Mouse (Mus musculus): ENCODE results near the gene Hmcn2. TPM values are rescaled to one million over a fixed set of nuclear protein-coding genes. Genes with fewer than 3 reads are reported as not detected.

The Hmcn2 gene
- total RNA-seq, 2 experiments from 2014 or later = 0.54 TPM

GRCm38 (mm10) chr2:31374415-31374814 lies 60.2 kb downstream of the Hmcn2 start:
- intact Hi-C loops (cut with DNase I) = loop anchor here (5.0 kb wide), 1 partner anchor 47 kb away; no protein-coding TSS in a partner anchor
- DNase-seq (ENCODE audit: low spot score in 2 of 2) = peak in 1 of 2 experiments; percentile 8

DNA sequence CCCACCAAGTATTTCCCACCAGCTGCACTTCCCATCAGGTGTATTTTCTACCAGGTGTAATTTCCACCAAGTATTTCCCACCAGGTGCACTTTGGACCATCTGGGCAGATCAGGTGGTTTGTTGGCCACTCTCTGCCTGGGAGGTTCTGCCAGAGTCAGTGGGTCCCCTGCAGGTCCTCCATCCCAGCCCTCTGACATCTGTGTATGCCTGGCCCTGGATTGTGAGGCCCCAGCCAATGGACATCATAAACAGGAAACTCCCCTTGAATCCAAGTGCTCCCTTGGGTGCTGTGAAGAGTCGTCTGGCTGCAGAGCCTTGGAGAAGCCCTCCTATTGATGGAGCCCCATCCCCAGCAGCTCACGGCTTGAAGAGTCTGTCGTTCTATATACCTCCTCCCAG lies 61.8 kb downstream of the Hmcn2 start:
- intact Hi-C loops (cut with DNase I) = no loop called here
- DNase-seq (ENCODE audit: low spot score in 2 of 2) = no peak

DNA sequence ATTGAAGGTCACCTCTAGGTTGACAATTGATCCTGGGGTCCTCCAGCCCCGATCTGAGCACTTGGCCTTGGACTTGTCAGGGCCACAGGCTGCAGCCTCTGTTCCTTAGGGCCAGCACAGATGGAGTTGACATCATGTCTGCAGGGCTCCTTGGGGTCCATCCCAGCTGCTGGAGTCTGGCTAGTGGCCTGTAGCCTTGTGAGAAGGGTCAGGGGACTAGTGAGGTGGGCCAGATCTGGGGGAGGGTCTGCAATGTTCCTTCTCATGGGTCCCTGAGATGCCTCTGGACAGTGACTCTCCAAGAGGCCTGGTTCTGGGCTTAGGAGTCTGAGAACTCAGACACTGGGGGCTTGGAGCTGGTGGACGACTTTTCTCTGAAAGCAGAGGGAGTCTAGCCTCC lies 63.3 kb downstream of the Hmcn2 start:
- DNase-seq (ENCODE audit: low spot score in 2 of 2) = no peak
- intact Hi-C loops (cut with DNase I) = no loop called here

DNA sequence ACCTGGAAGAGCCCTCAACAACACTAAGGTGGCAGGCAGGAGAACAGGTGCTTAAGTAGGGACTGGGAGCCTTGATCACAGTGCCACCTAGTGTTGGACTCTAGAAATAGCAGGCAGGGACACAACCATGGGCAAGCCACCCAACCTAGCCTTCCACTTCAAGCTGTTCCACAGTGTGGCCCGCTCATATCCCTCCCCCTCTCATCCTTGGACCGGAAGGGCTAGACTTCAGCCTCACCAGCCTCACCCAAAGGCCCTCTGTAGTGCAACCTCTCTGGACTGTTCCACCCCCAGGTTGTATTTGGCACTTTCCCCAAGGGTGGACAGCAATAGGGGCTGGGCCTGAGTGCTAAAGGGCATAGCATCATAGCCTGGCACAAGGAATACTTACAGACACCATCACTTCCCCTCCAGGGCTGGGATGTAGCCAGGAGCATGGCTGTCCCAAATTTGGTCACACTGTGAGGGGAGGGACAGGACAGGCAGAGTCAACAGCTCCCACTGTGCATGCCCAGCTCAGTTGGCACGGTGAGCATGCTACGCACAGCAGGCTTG lies 67.2 kb downstream of the Hmcn2 start:
- DNase-seq (ENCODE audit: low spot score in 2 of 2) = peak; percentile 40 to 45
- intact Hi-C loops (cut with DNase I) = loop anchor here (5.0 kb wide), 2 partner anchors 69 to 189 kb away; partner anchors contain the start of gene Hmcn2

DNA sequence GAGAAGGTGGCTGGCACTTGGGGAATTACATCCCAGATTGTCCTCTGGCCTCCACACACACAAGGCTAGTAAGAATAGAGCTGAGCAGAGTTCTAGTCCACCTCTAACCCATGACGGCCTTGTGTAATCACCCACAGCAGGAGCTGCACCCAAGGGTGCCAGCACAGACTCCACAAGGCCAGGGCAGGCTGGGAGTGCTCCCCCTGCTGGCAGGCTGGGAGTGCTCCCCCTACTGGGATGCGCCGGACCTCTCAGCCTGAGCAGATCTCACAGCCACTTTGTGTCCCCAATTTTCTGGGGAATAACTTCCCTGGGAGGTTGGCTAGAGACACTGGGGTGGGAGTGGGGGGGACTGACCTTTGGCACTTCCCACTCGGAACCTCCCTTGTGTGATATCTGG lies 68.7 kb downstream of the Hmcn2 start:
- intact Hi-C loops (cut with DNase I) = loop anchor here (5.0 kb wide), 2 partner anchors 71 to 191 kb away; partner anchors contain the start of gene Hmcn2
- DNase-seq (ENCODE audit: low spot score in 2 of 2) = peak in 1 of 2 experiments; percentile 22

- no peak for DNase-seq (ENCODE audit: low spot score in 2 of 2)
- intact Hi-C loops (cut with DNase I) = no loop called here
Observed at GRCm38 (mm10) chr2:31416968-31417367, 102.8 kb downstream of the Hmcn2 start.

- intact Hi-C loops (cut with DNase I) = no loop called here
- no peak for DNase-seq (ENCODE audit: low spot score in 2 of 2)
Observed at GRCm38 (mm10) chr2:31418021-31418420, 103.8 kb downstream of the Hmcn2 start.

DNA sequence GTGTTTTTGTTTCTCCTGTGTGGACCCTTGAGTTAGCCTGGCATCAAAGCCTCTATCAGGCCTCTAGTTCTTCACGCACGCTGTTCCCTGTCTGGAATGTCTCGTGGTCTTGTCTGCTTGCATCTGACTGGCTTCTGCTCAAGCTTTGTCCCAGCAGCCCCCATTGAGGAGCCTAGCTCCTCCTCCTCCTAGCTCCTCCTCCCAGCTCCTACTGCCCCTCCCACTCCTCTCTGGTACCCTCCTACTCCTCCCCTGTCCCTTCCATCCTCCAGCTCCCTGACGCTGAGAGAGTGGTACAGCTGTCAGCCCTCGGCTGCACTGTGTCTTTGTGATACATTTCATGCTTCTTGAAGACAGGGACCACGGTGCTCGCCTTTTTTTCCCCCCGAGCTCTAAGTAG lies 104.4 kb downstream of the Hmcn2 start:
- intact Hi-C loops (cut with DNase I) = no loop called here
- no peak for DNase-seq (ENCODE audit: low spot score in 2 of 2)

- DNase-seq (ENCODE audit: low spot score in 2 of 2) = no peak
- intact Hi-C loops (cut with DNase I) = no loop called here
Observed at GRCm38 (mm10) chr2:31420914-31421313, 106.7 kb downstream of the Hmcn2 start.

DNA sequence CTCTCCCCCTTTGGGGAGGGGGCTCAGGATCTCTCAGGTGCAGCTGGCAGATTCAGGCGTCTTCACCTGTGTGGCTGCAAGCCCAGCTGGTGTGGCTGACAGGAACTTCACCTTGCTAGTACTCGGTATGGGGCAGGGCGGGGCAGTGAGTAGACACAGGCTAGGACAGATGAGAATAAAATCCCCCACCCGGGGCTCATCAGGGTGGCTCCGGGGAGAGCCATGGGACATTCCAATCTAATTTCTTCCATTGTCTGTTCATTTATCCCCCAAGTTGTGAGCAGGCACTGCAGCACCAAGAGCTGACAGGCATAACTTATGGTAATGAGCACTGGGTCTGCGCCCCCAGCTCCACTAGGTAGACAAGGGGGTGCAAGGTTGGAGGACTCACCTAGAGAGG lies 108.4 kb downstream of the Hmcn2 start:
- intact Hi-C loops (cut with DNase I) = no loop called here
- no peak for DNase-seq (ENCODE audit: low spot score in 2 of 2)

- intact Hi-C loops (cut with DNase I) = no loop called here
- no peak for DNase-seq (ENCODE audit: low spot score in 2 of 2)
Observed at GRCm38 (mm10) chr2:31431477-31431876, 117.3 kb downstream of the Hmcn2 start.

- no peak for DNase-seq (ENCODE audit: low spot score in 2 of 2)
- intact Hi-C loops (cut with DNase I) = loop anchor here (1.0 kb wide), 1 partner anchor 38 kb away; no protein-coding TSS in a partner anchor
Observed at GRCm38 (mm10) chr2:31434746-31435145, 120.5 kb downstream of the Hmcn2 start.

GRCm38 (mm10) chr2:31435567-31435966 lies 121.4 kb downstream of the Hmcn2 start:
- intact Hi-C loops (cut with DNase I) = loop anchor here (1.0 kb wide), 1 partner anchor 37 kb away; no protein-coding TSS in a partner anchor
- DNase-seq (ENCODE audit: low spot score in 2 of 2) = peak in 1 of 2 experiments; percentile 22

GRCm38 (mm10) chr2:31437480-31438245 lies 123.4 kb downstream of the Hmcn2 start:
- intact Hi-C loops (cut with DNase I) = no loop called here

GRCm38 (mm10) chr2:31439576-31439975 lies 125.4 kb downstream of the Hmcn2 start:
- intact Hi-C loops (cut with DNase I) = no loop called here
- no peak for DNase-seq (ENCODE audit: low spot score in 2 of 2)

More at GRCm38 (mm10) chr2:31437480-31438245, 123.4 kb downstream of the Hmcn2 start:
- DNase-seq (ENCODE audit: low spot score in 2 of 2) = no peak

DNA sequence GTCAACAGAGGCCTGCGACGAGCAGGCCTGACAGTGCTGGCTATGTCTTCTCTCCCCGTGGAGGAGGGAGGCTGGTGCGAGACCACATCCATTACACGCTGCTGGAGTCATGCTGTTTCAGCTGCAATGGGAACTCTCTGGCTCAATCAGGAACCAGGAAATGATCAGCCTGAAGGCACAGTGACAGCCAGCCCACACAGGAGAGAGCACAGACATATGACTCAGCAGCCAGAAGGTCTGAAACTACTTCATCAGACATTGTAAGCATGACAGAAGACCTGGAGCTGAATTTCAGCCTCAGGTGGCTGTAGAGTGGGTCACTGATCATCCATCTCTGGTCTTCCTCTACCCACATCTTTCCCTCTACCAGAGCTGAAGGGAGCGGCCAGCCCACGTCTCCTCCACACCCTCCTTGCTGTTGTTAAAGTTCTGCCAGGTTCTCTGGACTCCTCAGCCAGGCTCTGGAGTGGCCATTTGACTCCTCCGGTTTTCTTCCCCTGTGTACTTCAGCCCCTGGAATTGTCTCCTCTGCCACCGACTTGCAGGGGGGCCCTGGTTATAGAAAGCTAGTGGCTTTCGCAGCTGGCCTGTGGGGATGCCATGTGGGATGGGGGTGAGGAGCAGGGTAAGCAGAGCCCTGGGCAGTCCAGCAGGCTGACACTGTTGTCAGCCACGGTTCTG lies 128.4 kb downstream of the Hmcn2 start:
- DNase-seq (ENCODE audit: low spot score in 2 of 2) = peak; percentile 24 to 45
- intact Hi-C loops (cut with DNase I) = no loop called here

DNA sequence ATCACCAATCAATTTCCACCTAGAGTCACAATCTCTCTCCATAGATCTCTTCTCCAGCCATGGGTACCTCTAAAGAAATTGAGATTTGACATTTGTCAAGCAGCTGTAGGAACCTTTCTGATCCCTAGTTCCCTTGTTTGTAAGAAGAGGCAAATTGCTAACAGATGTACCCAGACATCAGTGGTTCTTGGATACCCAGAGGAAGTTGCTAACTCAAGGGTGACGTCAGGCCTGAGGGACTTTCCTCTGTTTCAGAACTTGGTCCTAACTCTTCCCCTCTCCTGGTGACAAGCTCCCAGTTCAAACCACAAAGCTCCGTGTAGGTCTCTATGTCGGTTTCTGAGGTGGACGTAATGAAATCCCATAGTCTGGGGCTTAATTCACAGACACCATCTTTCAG lies 131.8 kb downstream of the Hmcn2 start:
- DNase-seq (ENCODE audit: low spot score in 2 of 2) = no peak
- intact Hi-C loops (cut with DNase I) = no loop called here

DNA sequence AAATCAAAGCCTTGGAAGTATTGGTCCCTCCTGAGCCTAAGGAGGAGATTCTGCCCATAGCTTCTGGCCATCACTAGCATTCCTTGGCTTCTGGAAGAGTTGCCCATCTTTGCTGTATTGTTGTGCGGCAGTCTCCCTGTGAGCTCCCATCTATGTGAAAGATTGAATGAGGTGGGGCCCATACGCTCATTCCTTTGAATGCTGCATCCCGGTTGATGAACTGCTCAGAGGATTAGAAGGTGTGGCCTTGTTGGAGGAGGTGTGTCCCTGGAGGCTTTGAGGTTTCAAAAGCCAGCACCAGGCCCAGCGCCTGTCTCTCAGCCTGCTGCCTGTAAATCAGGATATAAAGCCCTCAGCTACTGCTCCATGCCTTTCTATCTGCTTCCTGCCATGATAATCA lies 132.2 kb downstream of the Hmcn2 start:
- intact Hi-C loops (cut with DNase I) = no loop called here
- DNase-seq (ENCODE audit: low spot score in 2 of 2) = no peak

- intact Hi-C loops (cut with DNase I) = no loop called here
- no peak for DNase-seq (ENCODE audit: low spot score in 2 of 2)
Observed at GRCm38 (mm10) chr2:31447536-31447935, 133.3 kb downstream of the Hmcn2 start.

DNA sequence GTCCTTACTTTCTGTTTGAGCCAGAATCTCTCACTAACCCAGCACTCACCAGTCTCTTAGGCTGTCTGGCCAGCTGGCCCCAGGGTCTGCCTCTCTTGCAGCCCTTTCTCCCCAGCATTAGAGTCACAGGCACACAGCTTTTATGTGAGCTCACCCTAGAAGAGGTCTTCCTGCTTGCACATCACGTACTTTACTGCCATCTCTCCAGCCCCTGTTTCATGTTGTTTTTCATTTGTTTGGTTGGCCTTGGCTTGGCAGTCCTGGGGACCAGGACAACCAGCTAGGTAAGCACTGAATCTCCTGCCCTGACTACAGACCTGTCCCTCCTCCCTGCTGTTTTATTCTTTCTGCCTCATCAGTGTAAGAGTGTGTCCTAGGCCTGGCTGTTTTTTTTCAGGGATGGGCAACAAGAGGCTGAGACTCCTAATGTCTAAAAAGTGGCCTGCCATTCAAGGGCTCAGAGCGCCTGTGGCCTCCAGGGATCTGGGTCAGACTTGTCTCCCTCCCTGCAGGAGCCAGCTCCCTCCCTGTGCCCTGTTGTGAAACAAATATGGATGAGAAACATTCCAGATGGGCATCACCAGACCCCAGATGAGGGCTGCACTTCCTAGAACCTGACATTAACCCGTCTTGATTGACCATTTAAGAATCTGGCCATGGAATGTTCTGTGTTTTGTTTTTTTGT lies 134.7 kb downstream of the Hmcn2 start:
- intact Hi-C loops (cut with DNase I) = no loop called here

More for the DNA sequence above, 134.7 kb downstream of the Hmcn2 start:
- no peak for DNase-seq (ENCODE audit: low spot score in 2 of 2)
